Mouse (Mus musculus) cortical plate, adult 2 months (tissue): ENCODE measurements around the gene Olfr801. TPM values are rescaled to one million over a fixed set of nuclear protein-coding genes. Genes with fewer than 3 reads are reported as not detected.

ENCODE experiments used
- H3K27ac ChIP-seq: fragments of 200-500 bp; 2 replicates; pipeline ENCODE4 v1.5.1; 2012; ENCODE audit warnings: low read length, control low read depth, inconsistent platforms; ENCODE audit not compliant: insufficient read depth
- H3K4me1 ChIP-seq: fragments of 200-500 bp; 2 replicates; pipeline ENCODE4 v1.6.1; 2011; ENCODE audit warnings: low read length; ENCODE audit not compliant: control insufficient read depth, insufficient read depth
- H3K4me3 ChIP-seq: fragments of 200-500 bp; 2 replicates; pipeline ENCODE4 v1.5.1; 2011; ENCODE audit warnings: mild to moderate bottlenecking, low read length, control low read depth; ENCODE audit not compliant: insufficient read depth
- CTCF ChIP-seq: fragments of 200-500 bp; IDR thresholded peaks from 2 replicates; pipeline ENCODE4 v1.5.1; 2011; ENCODE audit warnings: mild to moderate bottlenecking, control low read depth, low read length; ENCODE audit not compliant: insufficient read depth; ENCODE audit errors: extremely low read depth
- POLR2A ChIP-seq: fragments of 200-500 bp; IDR thresholded peaks from 2 replicates; pipeline ENCODE4 v1.6.1; 2011; ENCODE audit warnings: mild to moderate bottlenecking, low read length, control low read depth; ENCODE audit not compliant: insufficient read depth; ENCODE audit errors: extremely low read depth
- polyA plus RNA-seq: library from polyadenylated mRNA; depleted of rRNA; stranded (reverse); fragments of >200 nt; gene quantifications from 2 replicates; pipeline ENCODE4 v1.2.3, GENCODE M21; 2012; rRNA removed

Gene Olfr801
- not detected in 2 replicates for polyA plus RNA-seq

GRCm38 (mm10) chr10:129673765-129674164, at the start of gene Olfr801:
Olfr801 (minus strand) TSS chr10:129673865.
- Histone ChIP-seq H3K27ac (no peak within 1 kb of the TSS), H3K4me1 (no peaks in the 10 kb centered on the region), H3K4me3 (no peak within 1 kb of the TSS)
- no peak for TF ChIP-seq POLR2A
- TF ChIP-seq CTCF, result no peak

- Histone ChIP-seq H3K4me1 (no peaks in the 10 kb centered on the region), H3K27ac (no peak within 1 kb of the TSS), H3K4me3 (no peak within 1 kb of the TSS)
- TF ChIP-seq POLR2A (no peak), CTCF (no peak)
These were observed 29.2 kb upstream of the Olfr801 start, which contains the start of gene Olfr804 for GRCm38 (mm10) chr10:129702910-129703309. Olfr804 (plus strand) TSS chr10:129703210.

- TF ChIP-seq CTCF (no peak), POLR2A (no peak)
- Histone ChIP-seq H3K4me3 (no peak within 1 kb of the TSS), H3K27ac (no peak within 1 kb of the TSS), H3K4me1 (no peaks in the 10 kb centered on the region)
These were observed 20.5 kb upstream of the Olfr801 start, which contains the start of gene Olfr803 for GRCm38 (mm10) chr10:129694186-129694585. Olfr803 (minus strand) TSS chr10:129694286.

GRCm38 (mm10) chr10:129688069-129688468, 14.4 kb upstream of the Olfr801 start, which contains the start of gene Olfr802:
Olfr802 (minus strand) TSS chr10:129688169.
- no peak for TF ChIP-seq POLR2A
- no peak for TF ChIP-seq CTCF
- Histone ChIP-seq H3K4me3 (no peak within 1 kb of the TSS), H3K4me1 (no peaks in the 10 kb centered on the region), H3K27ac (no peak within 1 kb of the TSS)

- Histone ChIP-seq H3K27ac (no peak within 1 kb of the TSS), H3K4me1 (no peaks in the 10 kb centered on the region), H3K4me3 (no peak within 1 kb of the TSS)
- no peak for TF ChIP-seq POLR2A
- no peak for TF ChIP-seq CTCF
These were observed 16.3 kb downstream of the Olfr801 start, which contains the start of gene Olfr800 for GRCm38 (mm10) chr10:129657394-129657793. Olfr800 (plus strand) TSS chr10:129657694.

- H3K4me3 ChIP-seq, result no peak overlapping the region
- TF ChIP-seq CTCF, result no peak
- no peak for TF ChIP-seq POLR2A
- no peaks in the 10 kb centered on the region for H3K4me1 ChIP-seq
- H3K27ac ChIP-seq, result no peak overlapping the region
These were observed 21.9 kb downstream of the Olfr801 start for GRCm38 (mm10) chr10:129651763-129652162.

GRCm38 (mm10) chr10:129637184-129637583, 36.5 kb downstream of the Olfr801 start, which contains the start of gene Olfr799:
Olfr799 (plus strand) TSS chr10:129637484.
- Histone ChIP-seq H3K4me3 (no peak within 1 kb of the TSS), H3K4me1 (no peaks in the 10 kb centered on the region), H3K27ac (no peak within 1 kb of the TSS)
- TF ChIP-seq CTCF (no peak), POLR2A (no peak)

- TF ChIP-seq POLR2A (no peak), CTCF (no peak)
- no peak within 1 kb of the TSS for H3K27ac ChIP-seq
- H3K4me1 ChIP-seq, result no peaks in the 10 kb centered on the region
- no peak within 1 kb of the TSS for H3K4me3 ChIP-seq
These were observed 45.8 kb downstream of the Olfr801 start, which contains the start of gene Olfr798 for GRCm38 (mm10) chr10:129627834-129628233. Olfr798 (minus strand) TSS chr10:129627934.

GRCm38 (mm10) chr10:129623251-129623650, 50.4 kb downstream of the Olfr801 start:
- TF ChIP-seq POLR2A, result no peak
- TF ChIP-seq CTCF, result no peak
- H3K27ac ChIP-seq, result no peak overlapping the region
- H3K4me3 ChIP-seq, result no peak overlapping the region
- H3K4me1 ChIP-seq, result no peaks in the 10 kb centered on the region

GRCm38 (mm10) chr10:129621724-129622123, 51.9 kb downstream of the Olfr801 start:
- Histone ChIP-seq H3K4me3 (no peak overlapping the region), H3K4me1 (no peaks in the 10 kb centered on the region), H3K27ac (no peak overlapping the region)
- TF ChIP-seq CTCF, result no peak
- no peak for TF ChIP-seq POLR2A

Other genes with a start within 250 kb of the Olfr801 start
- gene Olfr786, start 246.6 kb downstream of the Olfr801 start, polyA plus RNA-seq, result not detected in 2 replicates
- not detected in 2 replicates for gene Olfr787, start 212.0 kb downstream of the Olfr801 start, polyA plus RNA-seq
- not detected in 2 replicates for gene Olfr788, start 202.9 kb downstream of the Olfr801 start, polyA plus RNA-seq
- not detected in 2 replicates for gene Olfr789, start 189.1 kb downstream of the Olfr801 start, polyA plus RNA-seq
- not detected in 2 replicates for gene Olfr790, start 175.4 kb downstream of the Olfr801 start, polyA plus RNA-seq
- not detected in 2 replicates for gene Olfr791, start 152.1 kb downstream of the Olfr801 start, polyA plus RNA-seq
- gene Olfr792, start 134.7 kb downstream of the Olfr801 start, polyA plus RNA-seq, result not detected in 2 replicates
- not detected in 2 replicates for gene Olfr794, start 106.2 kb downstream of the Olfr801 start, polyA plus RNA-seq
- not detected in 2 replicates for gene Olfr796, start 61.3 kb downstream of the Olfr801 start, polyA plus RNA-seq
- not detected in 2 replicates for gene Olfr798, start 45.9 kb downstream of the Olfr801 start, polyA plus RNA-seq
- not detected in 2 replicates for gene Olfr799, start 36.4 kb downstream of the Olfr801 start, polyA plus RNA-seq
- gene Olfr800, start 16.2 kb downstream of the Olfr801 start, polyA plus RNA-seq, result not detected in 2 replicates
- gene Olfr802, start 14.3 kb upstream of the Olfr801 start, polyA plus RNA-seq, result not detected in 2 replicates
- gene Olfr803, start 20.4 kb upstream of the Olfr801 start, polyA plus RNA-seq, result not detected in 2 replicates
- not detected in 2 replicates for gene Olfr804, start 29.3 kb upstream of the Olfr801 start, polyA plus RNA-seq
- not detected in 2 replicates for gene Olfr805, start 55.5 kb upstream of the Olfr801 start, polyA plus RNA-seq
- gene Olfr806, start 68.1 kb upstream of the Olfr801 start, polyA plus RNA-seq, result not detected in 2 replicates
- not detected in 2 replicates for gene Olfr807, start 83.9 kb upstream of the Olfr801 start, polyA plus RNA-seq
- not detected in 2 replicates for gene Olfr808, start 91.6 kb upstream of the Olfr801 start, polyA plus RNA-seq
- gene Olfr809, start 100.8 kb upstream of the Olfr801 start, polyA plus RNA-seq, result not detected in 2 replicates
- not detected in 2 replicates for gene Olfr810, start 121.1 kb upstream of the Olfr801 start, polyA plus RNA-seq
- gene Olfr811, start 130.5 kb upstream of the Olfr801 start, polyA plus RNA-seq, result not detected in 2 replicates
- not detected in 2 replicates for gene Olfr812, start 172.2 kb upstream of the Olfr801 start, polyA plus RNA-seq
- not detected in 2 replicates for gene Olfr813, start 181.5 kb upstream of the Olfr801 start, polyA plus RNA-seq
- gene Olfr814, start 206.0 kb upstream of the Olfr801 start, polyA plus RNA-seq, result not detected in 2 replicates
- not detected in 2 replicates for gene Olfr815, start 232.0 kb upstream of the Olfr801 start, polyA plus RNA-seq
- gene Olfr816, start 241.7 kb upstream of the Olfr801 start, polyA plus RNA-seq, result not detected in 2 replicates